Mouse (Mus musculus): ENCODE results near the gene Dok5.

The Dok5 gene

DNA sequence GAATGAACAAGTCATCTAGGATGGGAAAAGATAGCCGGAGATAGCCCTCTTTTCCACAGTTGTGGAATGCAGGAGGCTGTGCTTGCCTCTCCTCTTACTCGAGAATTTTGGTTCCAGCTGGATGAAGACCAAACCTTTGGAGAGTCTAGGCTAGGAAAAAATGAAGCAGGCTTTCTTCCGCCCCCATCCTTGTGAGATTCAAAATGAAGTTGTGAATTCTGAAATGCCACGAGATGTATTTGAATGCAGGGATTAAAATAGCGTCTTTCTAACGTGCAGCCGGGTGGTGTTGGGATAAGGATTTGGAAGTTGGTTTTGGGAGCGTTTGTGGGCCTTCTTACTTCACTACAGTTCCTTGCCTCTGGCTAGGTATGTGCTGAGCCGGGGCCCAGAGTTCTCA lies 6.8 kb downstream of the Dok5 start:
- no peak for DNase-seq (ENCODE audit: low spot score in 2 of 2)

DNA sequence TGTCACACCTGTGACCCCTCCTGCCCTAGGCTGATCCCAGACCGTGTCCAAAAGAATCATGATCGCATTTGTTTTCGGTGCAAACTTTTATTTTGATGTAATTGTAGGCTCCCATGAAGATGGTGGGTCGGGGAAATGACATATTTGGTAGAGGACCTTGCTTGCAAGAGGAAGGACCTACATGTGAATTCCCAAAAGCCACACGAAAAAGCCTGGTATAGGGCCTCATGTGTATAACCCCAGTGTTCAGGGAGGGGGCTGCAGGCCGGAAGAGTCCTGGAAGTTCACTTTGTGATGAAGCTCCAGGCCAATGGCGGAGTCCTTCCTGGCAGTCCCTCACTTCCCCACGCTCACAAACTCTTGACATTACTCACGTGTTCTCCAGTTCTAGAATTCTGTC lies 7.3 kb downstream of the Dok5 start:
- DNase-seq (ENCODE audit: low spot score in 2 of 2), result no peak

DNA sequence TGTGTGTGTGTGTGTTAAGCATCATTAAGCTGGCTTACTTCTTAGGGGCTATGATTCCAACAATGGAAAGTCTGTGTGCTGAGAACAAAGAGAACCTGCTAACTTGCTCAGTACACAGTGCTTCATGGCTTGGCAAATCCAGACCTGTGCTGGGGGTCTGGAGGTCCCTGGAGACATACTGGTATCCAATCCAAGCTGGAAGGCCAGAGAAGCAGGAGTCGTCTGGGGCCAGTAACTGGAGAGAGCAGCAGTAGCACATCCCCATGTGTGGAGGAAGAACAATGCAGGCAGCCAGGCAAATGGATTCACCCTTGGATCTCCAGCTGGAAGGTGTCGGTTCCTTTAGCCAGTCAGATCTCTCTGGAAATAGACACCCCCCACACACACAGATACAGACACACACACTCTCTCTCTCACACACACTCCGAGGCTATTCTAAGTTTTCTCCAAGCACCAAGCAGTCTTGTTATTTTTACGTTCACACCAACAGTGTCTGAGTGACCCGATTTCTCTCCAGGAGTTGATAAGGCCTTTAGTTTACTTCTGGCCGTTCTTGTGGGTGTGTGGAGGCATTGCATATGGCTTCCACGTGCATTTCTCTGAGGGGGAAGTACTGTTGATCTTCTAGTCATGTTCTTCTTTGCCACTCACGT lies 8.2 kb downstream of the Dok5 start:
- no peak for DNase-seq (ENCODE audit: low spot score in 2 of 2)

DNA sequence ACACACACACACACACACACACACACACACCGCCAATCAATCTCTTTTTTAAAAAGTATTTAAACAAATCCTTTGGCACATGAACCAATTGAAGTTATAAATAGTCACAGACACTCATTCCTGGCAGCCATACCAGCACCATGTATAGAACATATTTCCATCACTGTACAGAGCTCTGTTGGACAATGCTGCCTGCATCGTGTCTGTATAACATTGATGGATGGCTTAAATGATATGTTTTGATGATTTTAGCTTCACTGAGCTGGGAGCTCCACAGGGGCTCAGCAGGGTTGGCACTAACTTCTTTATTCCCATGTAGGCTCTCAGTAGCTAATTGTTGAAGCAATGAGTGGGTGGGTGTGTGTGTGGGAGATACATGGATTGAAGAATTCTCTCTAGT lies 11.9 kb downstream of the Dok5 start:
- no peak for DNase-seq (ENCODE audit: low spot score in 2 of 2)

DNA sequence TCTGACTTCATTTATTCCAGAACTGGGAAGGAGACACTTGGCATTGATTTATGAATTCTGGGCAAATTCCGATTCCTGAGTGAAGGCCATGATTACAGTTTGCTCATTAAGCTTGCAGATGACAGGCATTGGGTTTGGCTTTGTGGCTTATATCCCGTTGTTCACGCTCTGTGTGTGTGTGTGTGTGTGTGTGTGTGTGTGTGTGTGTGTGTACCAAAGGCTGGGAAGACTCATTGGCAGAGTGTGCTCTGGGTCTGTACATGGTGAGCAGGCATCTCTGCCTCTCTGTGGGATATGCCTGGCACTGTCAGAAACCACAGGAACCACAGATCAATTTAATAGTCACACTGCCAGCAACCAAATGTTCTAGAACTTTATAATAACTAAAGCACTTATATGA lies 17.3 kb downstream of the Dok5 start:
- no peak for DNase-seq (ENCODE audit: low spot score in 2 of 2)

DNA sequence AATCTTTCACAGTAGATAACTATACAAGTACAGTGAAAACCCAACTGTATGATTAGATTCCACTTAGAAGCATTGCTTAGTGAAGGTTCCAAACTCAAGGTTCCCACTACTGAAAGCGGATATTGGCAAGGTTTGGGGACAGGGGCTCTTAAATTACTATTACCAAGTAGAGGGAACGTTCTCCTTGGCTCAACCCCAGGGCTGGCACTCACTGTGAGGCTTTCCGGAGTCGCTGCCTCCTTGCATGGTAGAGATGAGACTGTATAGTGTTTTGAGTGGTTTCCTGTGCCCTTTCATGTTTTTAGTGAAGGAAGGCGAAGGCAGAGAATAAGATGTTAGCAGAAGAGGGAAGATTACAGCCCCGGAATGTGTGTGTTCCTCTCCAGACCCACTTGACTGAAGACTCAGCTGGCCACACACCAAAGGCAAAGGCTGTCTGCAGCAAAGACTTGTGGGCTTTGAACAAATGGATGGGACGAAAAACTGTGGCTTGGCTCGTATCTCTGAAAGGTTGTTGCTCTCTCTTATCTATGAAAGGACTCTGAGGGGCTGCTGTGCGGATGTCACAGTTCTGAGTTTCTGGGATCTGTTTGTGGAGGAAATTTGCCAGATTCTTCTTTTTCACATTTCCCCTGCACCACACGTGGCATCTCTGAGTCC lies 20.7 kb downstream of the Dok5 start:
- no peak for DNase-seq (ENCODE audit: low spot score in 2 of 2)

DNA sequence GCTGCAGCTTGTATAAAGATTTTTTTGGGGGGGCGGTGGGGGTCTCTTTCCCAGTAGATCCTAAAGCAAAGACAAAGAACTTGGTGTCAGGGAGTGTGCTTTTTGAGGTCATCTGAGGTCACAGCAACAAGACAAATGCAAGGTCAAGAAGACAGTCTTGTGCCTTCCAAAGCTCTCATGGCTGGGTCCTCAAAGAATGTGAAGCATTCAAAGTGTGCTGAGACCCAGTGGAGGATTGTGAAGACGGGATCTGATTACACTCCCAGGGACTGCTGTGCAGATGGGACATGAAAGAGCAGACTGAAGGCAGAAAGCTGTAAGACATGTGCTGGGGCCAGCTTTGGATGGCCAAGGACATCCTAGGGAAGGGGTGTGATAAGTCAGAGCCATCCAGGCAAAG lies 24.2 kb downstream of the Dok5 start:
- no peak for DNase-seq (ENCODE audit: low spot score in 2 of 2)

DNA sequence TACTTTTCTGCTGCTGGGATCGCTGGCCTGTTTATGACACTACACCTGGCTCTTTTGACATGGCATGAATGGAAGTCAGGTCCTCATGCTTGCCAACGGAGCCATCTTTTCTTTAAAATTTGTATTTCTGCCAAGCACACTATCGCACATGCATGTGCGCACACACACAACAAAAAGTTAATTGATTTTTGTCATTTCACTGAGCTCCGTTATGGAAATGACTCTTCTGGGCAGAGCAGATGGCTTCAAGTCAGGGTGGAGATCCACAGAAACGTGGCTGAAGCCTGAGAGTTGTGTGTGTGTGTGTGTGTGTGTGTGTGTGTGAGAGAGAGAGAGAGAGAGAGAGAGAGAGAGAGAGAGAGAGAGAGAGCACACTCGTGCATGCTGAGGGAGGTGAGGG lies 25.1 kb downstream of the Dok5 start:
- no peak for DNase-seq (ENCODE audit: low spot score in 2 of 2)

DNA sequence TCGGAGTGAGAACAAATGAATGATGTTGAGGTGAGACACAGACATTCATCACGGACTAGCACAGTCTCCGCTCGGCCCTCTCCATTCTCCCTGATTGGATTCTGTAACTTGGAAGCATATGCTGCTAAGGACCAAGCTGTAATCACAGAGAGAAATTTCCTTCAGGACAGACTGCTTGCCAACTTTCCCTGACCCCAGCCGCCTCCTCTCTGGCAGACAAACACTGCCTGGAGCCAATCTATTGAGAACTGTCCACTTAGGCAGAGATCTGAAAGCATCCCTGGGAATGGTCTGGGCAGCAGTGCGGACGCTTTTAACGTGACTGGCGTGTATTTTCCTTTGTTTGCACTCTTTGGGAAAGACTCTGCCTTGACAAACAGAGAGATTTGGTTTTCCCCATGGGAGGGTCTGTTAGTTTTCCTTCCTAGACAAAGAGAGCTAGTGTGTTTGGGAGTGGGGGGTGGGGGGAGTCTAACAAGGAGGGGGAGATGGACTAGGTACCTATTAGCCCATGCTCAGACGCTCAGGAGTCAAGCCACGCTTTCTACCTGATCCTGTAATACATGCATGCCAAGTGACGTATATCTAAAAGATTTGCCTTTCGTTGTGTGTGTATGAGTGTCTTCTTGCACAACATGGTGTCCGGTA lies 25.7 kb downstream of the Dok5 start:
- peak in 1 of 2 experiments; percentile 33 for DNase-seq (ENCODE audit: low spot score in 2 of 2)

DNA sequence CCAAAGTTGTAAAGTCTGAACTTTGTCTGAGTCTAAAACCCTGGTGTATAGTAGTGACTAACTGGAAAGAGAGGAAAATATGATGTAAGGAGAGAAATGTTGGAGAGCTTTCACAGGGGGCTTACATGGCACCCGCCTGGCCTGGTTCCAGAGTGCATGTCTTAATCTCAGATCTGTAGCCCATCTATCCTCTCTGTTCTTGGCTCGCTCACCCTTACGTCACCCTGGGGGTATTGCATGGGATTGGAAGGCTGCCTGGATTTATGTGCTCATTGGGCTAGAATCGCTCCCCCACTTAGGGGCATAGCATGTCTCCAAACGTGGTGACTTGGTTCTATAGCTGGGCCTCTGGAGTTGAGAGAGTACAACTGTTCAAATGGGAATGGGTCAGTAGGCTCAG lies 26.6 kb downstream of the Dok5 start:
- DNase-seq (ENCODE audit: low spot score in 2 of 2), result no peak

DNA sequence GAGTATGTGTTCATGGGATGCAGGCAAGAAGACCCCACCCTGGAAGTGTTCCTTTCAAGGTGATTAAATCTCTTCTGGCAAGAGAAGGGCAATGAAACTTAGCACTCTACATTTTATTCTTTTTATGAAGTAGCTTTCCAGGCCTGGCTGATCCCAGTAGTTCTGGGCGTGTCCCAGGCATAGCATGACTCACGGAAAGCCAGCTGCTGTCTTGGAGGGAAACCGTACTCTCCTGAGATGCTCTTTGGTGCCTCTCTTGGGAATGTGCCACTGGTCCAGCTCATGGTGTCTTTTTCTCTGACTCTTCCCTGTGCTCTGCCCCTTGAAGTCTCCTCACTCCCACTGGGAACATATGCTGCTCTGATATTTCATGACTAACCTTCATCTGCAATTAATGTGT lies 33.1 kb downstream of the Dok5 start:
- no peak for DNase-seq (ENCODE audit: low spot score in 2 of 2)

DNA sequence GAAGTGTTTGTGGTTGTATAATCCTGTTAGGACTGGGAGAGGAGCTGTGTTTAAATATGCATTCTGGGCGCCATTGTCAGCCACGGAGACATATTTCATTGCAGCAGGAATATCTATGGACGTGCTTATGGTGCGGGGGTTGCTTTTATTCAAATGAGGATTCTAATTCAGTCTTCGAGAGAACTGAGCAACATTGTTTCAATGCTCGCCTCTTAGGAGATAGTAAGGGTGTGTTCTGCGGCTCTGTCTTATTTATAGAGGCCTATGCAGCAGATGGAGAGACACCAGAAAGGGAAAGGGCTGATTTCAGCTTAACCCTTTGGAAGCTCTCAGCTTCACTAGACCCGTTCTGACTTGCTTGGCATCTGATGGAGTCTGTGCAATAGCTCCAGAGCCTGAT lies 35.6 kb downstream of the Dok5 start:
- no peak for DNase-seq (ENCODE audit: low spot score in 2 of 2)

DNA sequence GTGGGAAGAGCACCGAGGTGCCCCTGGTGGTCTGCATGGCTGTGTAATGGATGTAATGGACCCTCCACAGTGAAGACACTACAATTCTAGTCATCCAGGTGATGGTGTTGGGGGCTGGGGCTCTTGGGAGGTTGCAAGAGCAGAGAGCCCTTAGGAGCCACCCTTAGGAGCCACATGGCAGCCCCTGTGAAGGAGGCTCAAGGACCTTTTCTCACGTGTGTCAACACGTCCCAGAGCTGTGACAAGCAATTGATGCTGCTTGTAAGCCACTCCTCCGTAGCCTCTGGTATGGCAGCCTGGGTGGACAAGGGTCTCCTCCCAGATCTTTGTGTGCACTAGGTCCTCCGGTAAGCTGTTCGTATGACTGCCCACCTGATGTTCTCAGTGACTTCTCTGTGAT lies 37.1 kb downstream of the Dok5 start:
- DNase-seq (ENCODE audit: low spot score in 2 of 2), result no peak

DNA sequence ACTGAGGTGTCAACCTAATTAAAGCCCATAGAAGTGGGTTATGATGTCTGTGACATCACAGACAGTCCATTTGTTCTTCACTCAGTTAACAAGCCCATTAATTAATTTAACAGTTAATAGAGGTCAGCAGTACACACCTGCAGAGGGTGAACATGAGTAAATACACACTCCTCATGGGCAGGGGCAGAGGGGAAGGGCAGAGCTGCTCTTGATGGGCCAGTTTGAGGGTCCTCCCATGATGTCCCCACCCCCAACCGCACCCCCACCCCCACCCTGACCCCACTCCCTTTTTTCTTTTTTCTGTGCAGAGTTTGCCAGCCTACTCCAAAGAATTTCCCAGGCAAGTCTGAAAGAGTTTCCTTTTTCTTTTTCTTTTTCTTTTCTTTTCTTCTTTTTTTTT lies 39.9 kb downstream of the Dok5 start:
- no peak for DNase-seq (ENCODE audit: low spot score in 2 of 2)

DNA sequence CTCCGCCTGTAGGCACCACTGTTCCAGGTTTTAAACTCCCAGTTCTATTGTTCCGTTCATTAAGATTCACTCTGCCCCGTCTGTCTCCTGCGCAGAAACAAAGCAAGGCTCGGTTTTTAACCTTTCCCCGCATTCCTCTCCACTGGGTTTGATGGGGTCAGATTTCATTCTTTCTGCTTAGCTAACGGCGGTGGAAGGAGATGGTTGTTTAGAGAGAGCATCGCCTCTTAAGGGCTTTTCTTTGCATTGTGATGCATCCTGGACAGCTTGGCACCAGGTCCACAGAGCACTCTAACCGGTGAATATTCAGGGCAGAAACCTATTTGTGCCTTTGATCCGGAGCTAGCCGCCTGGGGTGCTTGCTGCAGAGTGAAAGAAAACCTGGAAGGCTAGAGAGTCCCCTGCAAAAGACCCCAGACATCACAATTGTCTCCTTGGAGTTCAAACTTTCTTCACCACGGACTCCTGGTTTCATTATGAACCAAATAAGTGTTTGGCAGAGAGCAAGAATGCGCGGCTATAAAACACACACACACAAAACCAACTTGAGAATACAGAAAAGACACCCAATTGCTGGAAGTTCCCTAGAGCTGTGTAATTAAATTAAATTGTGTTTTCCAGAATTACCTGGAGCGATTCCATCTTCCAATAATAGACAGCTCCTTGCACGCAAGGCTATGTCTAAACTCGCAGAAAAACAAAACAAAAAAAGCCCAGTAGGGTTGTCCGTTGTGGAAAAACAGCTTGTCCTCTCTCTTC lies 40.7 kb downstream of the Dok5 start:
- DNase-seq (ENCODE audit: low spot score in 2 of 2), result no peak

DNA sequence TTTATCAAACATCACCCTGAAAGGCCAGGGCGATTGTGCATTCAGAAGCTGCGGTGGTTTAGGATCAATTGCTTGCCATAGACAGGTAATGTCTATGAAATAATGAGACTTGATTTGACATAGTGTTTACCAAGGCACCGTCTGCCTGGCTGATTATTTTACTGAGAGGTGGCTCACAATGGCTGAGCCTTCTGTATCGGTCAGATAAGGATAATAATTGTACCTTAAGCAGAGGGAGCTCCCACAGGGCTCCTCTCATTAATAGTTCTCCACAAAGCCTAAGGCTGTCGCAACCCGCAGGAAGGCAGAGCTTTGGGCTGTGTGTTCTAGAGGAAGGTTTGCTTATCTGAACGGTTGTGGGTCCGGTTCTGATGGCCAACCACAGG lies 41.3 kb downstream of the Dok5 start:
- no peak for DNase-seq (ENCODE audit: low spot score in 2 of 2)

DNA sequence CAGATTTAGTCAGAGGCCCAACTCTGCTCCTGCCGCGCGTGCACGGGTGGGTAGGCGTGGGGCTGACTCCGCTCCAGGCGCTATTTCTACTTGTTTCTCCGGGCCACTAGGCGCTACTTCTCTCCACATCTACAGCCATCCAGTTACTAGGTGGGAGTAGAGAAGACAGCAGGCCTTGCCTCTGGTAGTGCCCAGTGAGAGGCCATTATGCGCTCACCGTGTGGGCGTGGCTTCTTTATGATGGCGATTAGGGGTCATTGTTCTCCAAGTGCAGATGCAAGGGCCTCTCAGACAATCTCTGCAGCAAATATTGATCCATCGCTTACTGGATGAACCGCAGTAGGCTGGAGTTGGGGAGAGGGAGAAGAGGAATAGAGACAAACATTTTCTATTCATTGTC lies 44.0 kb downstream of the Dok5 start:
- no peak for DNase-seq (ENCODE audit: low spot score in 2 of 2)

DNA sequence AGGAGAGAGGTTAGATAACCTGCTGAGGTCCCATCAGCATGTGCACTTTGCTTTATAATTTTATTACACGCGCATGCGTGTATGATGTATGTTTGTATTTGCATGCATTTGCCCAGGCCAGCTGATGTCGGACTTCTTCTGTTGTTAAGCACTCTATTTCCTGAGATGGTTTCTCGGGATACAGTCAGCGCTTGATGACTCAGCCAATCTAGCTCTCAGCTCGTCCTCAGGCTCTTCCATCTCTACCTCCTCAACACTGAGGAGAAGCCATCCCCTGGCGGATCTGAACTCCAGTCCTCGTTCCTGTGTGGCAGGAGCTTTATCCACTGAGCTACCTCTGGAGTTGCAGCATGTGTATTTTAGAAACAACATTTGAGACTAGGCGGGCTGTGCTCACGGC lies 44.5 kb downstream of the Dok5 start:
- no peak for DNase-seq (ENCODE audit: low spot score in 2 of 2)

DNA sequence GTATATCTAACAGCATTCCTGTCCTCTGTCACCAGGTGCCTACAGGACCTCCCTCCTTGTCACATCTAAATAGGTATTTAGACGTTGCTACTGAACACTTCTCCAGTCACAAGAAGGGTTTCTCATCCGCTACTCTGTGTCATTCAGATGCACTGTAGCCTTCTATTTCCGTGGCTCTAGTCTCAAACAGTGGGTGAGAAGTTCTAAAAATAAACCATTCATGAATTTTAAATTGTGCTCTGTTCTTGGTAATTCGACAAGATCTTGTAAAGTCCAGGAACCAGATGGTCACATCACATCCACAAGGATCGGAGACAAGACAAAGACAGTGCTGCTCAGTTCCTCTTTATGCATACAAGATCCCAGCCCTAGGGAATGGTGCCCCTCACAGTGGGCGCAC lies 46.0 kb downstream of the Dok5 start:
- no peak for DNase-seq (ENCODE audit: low spot score in 2 of 2)

DNA sequence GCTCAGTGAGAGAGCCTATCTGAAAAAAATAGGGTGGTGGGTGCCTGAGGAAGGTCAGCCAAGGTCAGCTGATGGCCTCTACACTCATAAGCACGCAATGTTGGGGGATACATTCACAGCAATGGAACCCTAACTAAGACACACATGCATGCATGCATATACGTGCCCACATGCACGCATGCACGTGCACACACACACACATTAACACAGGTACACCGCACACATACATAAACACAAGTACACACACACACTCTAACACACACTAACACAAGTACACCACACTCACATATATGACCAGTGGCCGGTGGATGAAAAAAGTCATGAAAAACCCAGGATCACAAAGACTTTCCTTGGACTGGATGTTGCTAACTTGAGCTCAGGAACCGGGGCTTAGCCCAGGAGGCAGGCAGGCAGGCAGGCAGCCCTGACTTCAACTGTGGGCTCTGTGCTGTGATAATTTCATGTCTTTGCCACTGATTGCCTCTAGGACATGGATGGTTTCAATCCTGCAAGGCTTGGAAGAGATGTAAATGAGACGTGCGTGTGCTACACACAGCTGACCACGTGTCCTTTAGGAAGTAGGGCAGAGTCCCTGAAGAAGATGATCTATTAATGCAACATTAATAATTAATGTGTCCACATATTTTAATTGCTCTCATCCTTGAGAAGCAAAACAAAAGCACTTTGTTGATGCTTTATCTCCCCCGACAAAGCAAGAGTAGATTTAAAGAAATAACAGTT lies 48.6 kb downstream of the Dok5 start:
- no peak for DNase-seq (ENCODE audit: low spot score in 2 of 2)

DNA sequence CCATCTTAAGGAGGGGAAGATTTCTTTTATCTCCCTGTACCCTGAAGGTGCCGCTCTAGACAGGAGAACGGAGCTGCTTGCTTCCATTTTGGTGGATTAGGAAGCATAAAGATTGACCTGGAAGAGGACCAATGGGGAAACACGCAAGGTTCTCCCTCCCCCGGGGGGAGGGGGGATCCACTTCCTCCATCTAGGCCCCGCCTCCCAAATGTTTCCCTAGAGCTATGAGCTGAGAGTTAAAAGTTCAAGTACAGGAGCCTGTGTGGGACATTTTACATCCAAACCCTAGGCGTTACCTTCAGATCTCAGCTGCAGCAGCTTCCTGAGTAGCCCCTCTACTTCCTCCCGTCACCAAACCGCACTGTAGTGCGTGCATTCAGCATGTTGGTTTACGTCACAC lies 56.5 kb downstream of the Dok5 start:
- no peak for DNase-seq (ENCODE audit: low spot score in 2 of 2)
